Mouse (Mus musculus): ENCODE data around the gene H2-M10.2.
"Not testable (repeated sequence)": the region's sequence is repeated elsewhere in the genome, so short reads cannot be mapped to it uniquely, and the experiment has no call there.

H2-M10.2 gene

DNA sequence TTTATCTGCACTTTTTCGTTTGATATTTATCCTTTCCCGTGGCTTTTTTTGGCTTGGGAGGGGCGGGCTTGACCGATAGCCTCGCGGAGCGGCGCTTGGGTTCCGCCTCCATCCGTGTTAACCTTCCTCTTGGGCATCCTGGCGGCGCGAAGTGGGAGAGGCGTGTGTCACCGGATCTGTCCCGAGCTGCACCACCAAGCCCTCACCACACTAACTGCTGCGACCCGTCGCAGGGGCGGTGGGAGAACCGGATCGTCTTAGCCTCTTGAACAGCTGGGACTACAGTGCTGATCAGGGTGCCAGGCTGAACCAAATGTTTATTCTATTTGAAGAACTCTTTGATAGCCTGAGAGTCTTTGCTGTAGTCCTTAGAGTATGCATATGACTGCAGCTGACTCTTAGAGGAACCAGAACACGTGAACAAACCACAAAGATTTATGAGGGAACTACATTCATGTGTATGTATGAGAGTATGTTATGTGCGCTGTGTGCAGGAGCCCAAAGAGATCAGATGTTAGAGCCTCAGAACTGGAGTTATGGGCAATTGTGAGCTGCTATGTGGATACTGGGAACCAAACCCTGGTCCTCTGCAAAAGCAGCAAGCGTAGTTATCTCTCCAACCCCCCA lies 33.9 kb downstream of the H2-M10.2 start:
- peak; percentile 11 for DNase-seq (ENCODE audit: low spot score)

DNA sequence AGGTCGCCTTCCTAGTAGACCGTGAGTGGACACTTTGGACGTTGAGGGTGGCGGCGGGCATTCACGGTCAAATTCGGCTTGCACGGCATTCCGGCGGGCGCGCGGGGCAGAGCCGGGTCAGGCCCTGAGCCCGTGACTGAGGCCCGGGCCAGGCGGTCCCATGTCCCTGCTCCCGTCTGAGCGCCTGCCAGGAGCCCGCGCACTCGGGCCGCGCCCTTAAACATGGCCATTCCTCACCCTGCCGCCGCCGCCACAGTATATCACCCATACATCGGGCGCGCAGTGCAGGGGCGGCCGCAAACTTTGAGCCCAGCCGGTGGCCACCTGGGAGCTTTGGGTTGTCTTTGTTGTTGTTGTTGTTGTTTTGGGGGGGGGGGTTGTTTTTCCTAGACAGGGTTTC lies 37.4 kb downstream of the H2-M10.2 start:
- DNase-seq (ENCODE audit: low spot score), result no peak

DNA sequence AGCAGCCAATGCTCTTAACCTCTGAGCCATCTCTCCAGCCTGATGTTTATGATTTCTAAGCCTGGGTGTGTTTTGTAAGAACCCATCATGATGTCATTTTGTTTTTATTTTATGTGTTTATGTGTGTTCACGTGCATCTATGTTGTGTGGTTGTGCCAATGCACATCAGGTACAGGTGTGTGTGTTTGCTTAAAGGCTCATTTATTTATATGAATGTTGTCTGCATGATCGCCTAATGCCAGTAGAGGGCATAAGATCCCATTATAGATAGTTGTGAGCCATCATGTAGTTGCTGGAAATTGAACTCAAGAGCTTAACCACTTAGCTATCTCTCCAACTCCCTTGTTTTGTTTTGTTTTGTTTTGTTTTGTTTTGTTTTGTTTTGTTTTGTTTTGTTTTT lies 40.5 kb downstream of the H2-M10.2 start:
- no peak for DNase-seq (ENCODE audit: low spot score)

DNA sequence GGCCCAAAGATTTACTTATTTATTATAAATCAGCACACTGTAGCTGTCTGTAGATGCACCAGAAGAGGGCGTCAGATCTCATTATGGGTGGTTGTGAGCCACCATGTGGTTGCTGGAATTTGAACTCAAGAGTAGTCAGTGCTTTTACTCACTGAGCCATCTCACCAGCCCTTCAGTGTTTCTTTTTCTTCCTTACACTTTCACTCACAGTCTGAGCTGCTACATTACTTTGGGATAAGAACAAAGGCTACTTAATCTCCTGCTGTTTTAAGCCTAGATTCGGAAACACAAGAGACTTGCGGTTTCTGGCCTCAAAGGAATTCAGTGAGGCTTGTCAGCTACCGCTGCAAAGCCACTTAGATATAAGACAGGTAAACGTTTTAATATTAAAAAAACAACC lies 42.3 kb downstream of the H2-M10.2 start:
- DNase-seq (ENCODE audit: low spot score), result no peak

DNA sequence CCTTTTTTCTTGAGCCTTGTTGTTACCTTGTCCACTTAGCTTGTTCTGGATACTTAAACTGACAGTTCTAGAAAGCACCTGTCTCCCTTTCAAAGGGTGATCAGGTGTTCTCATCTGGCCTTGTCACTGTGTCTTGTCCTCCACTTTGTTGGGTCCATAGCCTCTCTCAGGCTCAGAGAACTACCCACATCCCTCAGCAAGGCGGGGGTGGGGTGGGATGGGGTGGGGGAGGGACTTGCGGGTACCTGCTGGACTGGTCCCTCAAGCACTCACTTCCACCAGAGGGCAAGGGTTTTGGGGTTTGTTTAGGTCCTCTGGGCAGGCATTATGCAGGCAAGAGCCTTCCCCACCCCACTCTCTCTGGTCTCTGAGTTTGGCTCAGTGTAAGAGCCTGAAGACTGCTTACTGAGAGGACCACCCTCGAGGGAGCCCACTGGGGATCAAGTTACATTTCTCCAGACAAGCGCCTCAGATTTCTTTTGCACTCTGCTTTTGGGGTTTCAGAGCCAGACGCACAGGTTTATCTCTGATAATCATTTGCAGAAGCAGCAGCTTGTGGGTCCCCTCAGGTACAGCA lies 45.6 kb downstream of the H2-M10.2 start:
- no peak for DNase-seq (ENCODE audit: low spot score)

DNA sequence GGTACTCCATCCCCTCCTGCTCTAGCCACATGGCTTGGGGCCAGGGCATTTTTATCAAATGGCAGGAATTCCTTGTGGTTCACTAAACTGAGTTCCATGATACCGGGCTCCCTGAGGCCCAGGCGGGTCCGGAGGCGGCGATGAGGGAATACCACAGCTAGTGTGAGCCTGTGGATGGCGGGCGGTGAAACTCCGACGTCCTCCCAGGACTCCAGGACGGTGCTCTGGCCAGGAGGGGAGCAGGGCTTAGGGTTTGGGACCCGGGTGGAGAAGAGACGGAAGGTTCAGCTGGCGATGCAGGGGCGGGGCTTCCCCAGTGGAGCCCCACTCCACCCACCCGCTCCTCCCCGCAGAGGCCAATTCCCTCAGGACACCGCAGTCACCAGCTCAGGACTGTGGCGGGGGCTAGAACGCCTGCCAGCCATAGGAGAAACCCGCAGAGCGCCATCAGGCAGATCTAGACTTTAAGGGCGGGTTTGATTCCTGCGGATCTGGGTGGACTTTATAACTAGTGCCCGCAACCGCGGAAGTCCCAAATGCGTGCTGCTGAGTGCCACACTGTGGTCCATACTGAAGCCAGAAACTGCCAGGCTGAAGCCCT lies 48.9 kb downstream of the H2-M10.2 start:
- peak; percentile 15 for DNase-seq (ENCODE audit: low spot score)

DNA sequence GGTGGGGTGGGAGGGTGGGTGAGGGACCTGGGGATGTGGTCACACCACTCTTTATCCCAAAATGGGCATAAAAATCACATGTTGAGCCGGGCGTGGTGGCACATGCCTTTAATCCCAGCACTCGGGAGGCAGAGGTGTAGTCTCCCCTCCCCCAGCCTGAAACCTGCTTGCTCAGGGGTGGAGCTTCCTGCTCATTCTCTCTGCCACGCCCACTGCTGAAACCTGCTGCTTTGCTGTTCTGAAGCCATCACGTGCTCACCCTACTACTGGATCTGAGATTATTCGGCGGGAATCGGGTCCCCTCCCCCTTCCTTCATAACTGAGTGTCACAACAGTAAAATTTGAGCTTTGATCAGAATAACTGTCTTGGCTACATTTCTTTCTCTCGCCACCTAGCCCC lies 51.0 kb downstream of the H2-M10.2 start:
- DNase-seq (ENCODE audit: low spot score), result not testable (repeated sequence)
